Mouse (Mus musculus) thymus, postnatal 36 days (tissue): ENCODE measurements around the gene Tmed8.
"Not testable (repeated sequence)": the region's sequence is repeated elsewhere in the genome, so short reads cannot be mapped to it uniquely, and the experiment has no call there.

ENCODE experiments used
- DNase-seq, 2 experiments: peaks; one replicate each; pipeline ENCODE4 v3.0.0; 2022; ENCODE audit warnings: mixed read lengths in 2 of 2

Tmed8 gene

DNA sequence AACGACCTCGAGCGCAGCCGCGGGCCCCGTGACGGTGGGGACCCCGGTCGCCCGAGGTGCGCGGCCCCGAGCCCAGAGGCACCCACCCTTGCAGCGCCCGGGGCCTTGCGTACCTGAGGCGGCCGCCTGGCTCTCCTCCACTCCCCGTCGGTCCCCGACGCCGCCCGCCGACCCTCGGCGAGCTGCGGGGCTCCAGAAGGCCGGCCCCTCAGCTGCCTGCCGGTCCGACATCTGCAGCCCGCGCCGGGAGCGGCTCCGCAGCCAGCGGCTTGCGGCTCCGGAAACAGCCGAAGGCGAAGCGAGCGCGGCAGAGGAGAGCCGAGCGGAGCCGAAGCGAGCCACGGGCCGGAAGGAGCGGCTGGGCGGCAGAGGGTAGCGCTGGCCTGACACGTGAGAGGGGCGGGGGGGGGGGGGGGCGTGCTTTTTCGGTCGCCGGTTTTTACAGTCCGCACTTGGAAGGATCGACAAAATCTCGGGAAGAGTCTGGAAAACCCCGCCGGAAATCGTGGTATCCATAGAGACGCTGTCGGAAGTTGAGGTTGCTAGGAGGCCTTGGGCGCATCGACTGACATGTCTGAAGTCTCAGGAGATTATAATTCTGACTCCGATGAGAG is at the start of gene Tmed8:
Gene Tmed8, minus strand, starts transcription at position 482 of the 614 bp plus-strand sequence.
- peak; percentile 85 to 90 for DNase-seq

DNA sequence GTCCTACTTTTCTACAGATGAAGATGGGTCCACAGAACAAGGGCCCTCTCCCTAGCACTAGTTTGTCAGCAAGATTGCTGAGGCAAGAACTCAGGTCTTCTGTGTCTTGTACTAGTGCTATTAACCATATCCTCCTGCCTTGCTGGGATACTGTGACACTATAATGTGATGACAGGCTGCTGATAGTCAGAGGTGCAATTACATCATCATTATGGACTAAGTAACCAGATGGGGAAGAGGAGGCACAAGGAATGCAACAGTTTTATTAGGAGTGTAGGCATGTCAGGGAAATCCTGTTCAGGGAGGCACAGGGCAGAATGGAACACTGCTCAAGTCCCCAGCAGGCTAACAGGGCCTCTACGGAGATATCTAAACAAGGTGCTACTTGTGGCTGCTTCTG is 38.4 kb upstream of the Tmed8 start, which contains the start of gene Noxred1:
Gene Noxred1, minus strand, starts transcription at position 101 of the 400 bp plus-strand sequence.
- DNase-seq = no peak

- no peak for DNase-seq
Observed at GRCm38 (mm10) chr12:87236882-87237483, 36.7 kb upstream of the Tmed8 start.

GRCm38 (mm10) chr12:87230379-87230895 is 30.2 kb upstream of the Tmed8 start:
- DNase-seq = no peak

- no peak for DNase-seq
Observed at GRCm38 (mm10) chr12:87229633-87230032, 29.4 kb upstream of the Tmed8 start.

DNA sequence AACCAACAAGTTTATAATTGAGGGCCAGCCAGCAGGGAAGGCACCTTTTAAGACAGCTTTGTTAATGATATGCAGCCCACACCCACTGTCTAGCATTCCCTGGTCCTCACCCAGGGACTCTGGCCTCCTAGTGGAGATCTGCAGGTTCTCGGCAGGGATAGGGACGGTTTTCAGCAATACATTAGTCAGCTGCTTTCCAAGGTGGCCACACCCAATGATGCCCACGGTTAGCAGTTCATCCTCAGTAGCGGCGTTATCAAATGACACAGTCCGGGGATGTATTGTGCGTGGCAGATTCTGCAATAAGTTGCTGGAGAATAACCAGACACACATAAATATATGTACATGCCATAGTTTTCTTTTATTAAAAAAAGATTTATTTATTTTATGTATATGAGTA is 26.5 kb upstream of the Tmed8 start:
- no peak for DNase-seq

DNA sequence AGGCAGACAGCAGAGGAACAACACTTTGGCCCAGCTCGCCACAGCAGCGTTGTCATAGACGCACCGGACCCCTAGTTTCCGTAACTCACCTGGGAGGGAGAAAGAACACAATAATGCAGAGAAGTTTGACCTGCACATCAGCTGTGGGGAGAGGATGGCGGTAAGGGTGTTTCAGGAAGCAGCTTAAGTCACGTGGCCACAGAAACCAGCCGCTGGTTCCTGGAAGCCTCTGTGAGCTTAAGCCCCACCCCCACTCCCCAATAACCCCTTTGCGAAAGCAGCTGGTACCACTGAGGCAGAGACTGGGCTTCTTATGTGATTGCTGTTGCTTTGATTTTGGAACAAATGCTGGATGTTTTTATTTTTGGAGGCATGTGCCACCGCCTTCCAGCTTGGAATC is 24.7 kb upstream of the Tmed8 start:
- no peak for DNase-seq

DNA sequence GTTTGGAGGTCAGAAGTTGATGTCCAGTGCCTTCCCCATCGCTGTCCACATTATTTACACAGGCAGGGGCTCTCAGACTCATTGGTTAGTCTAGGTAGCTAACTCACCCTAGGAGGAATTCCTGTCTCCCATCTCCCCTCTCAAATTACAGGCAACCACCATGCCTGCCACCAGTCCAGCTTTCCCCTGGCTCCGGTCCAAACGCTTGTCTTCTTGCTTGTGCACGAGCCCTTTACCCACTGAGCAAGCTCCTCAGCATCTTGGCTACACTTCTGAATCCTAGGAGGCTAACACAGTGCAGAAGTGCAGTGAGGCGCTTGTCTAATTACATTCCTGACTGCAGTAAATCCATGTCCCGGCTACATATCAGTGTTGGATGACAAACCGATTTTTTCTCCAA is 19.1 kb upstream of the Tmed8 start:
- no peak for DNase-seq

DNA sequence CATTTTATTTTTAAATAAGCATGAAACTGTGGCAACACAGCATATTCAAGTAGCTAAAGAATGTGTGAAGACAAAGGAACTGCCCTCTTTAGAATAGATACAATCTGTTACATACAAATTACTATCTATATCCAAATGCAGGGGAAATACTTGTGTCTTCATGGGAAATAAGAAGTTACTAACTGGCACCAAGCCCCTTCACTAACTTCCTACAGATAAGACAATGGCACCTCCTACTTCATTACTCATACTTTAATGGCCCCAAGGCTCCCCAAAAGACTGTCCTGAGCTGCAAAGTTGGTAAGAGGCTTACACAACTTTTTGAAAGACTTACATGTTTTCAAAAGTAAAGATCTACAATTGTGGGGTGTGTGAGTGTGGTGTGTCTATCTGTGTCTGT is 17.3 kb upstream of the Tmed8 start:
- no peak for DNase-seq

- no peak for DNase-seq
Observed at GRCm38 (mm10) chr12:87216053-87216452, 15.8 kb upstream of the Tmed8 start.

GRCm38 (mm10) chr12:87212844-87213606 is 12.8 kb upstream of the Tmed8 start:
- no peak for DNase-seq

- not testable (repeated sequence) for DNase-seq
Observed at GRCm38 (mm10) chr12:87205789-87206188, 5.5 kb upstream of the Tmed8 start.

DNA sequence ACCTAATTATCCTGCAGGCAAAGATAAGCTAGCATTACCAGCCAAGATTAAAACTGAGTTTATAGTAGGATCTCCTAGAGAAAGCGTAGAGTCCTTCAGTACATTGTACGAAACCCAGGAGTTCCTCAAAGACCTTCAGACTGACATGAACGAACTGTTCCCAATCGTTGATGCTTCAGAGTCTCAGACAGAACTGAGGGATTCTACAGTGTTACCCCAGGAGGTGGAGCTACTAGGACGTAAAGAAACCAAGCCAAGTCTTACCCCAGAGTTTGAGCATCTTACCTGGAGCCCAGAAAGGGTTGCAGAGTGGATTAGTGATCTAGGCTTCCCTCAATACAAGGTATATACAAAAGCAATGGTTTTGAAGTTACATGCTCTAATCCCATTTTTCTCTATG is 1.4 kb upstream of the Tmed8 start:
- DNase-seq = no peak

DNA sequence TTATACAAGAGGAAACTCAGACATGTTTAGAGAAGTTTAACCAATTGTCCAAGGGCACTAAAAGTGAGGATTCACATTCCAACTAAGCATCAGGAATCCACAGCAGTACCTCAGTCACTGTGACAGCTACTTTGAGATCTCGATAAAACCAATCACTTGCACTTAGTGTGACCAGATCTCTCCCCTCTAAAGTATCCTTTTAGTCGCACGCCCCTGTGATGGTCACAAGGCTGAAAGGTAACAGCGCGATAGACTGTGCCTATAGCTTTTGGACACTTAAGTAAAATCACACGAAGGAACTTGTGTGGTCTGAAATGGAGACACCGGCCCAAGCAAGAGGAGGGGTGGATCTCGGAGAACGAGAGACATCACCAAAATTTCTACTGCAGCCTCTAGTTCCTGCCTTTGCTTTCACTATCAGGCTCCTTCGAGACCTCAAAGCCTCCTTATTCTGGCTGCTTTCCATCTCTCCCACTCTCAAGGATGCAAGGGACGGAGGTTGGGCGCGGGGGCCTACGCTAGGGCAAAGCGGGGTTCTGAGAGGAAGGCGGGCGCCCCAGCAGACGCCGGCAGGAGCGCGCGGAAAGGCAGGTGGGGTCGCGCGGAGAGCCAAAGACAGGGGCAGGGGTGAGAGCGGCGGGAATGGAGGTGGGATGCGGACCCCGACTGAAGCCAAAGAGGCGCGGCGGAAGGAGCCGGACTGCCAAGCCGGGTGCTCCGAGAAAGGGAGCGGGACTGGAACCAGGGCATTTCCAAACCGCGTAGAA is 865 bp downstream of the Tmed8 start, which contains the start of gene Samd15:
Gene Samd15, plus strand, starts transcription at position 518 of the 767 bp plus-strand sequence.
- peak in 1 of 2 experiments; percentile 75 for DNase-seq

GRCm38 (mm10) chr12:87198792-87199191 is 1.5 kb downstream of the Tmed8 start:
- no peak for DNase-seq

DNA sequence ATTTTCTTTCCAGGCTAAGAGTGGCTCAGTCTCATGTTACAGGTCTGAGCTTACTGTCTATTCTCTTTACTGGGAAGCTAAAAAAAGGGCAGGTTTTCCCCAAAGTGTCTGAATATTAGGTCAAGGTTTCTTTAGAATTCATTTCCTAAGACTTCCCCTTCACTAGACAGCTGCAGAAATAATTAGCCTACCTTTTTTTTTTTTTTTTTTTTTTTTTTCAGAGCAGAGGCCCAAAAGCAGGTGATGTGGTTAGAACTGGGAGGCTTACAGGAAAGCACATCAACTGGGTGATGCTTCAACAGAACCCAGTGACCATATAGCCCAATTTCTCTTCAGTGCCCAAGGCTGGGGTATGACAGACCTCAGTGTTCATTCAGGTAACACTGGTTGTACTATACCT is 3.9 kb downstream of the Tmed8 start:
- no peak for DNase-seq

- no peak for DNase-seq
Observed at GRCm38 (mm10) chr12:87195069-87195468, 5.2 kb downstream of the Tmed8 start.

GRCm38 (mm10) chr12:87193008-87193407 is 7.2 kb downstream of the Tmed8 start:
- no peak for DNase-seq

DNA sequence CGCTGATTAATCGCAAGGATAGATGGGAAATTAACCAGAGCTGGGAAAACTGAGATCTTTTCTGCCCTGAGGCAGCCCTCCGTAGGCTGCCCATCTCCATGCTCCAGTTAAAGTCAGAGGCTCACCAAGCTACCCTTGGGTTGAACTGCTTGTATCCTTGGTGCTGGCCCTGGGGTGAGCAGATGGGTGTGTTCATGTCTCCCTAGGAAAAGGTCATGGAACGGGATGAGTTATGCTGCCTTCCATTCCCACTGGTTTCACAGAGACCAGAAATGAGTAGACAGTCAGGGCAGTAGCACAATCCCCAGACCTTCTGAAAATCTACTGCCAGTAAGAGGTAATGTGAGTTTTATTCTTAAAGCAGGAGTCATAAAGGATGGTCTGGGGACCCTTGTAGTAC is 22.6 kb downstream of the Tmed8 start:
- DNase-seq = no peak

DNA sequence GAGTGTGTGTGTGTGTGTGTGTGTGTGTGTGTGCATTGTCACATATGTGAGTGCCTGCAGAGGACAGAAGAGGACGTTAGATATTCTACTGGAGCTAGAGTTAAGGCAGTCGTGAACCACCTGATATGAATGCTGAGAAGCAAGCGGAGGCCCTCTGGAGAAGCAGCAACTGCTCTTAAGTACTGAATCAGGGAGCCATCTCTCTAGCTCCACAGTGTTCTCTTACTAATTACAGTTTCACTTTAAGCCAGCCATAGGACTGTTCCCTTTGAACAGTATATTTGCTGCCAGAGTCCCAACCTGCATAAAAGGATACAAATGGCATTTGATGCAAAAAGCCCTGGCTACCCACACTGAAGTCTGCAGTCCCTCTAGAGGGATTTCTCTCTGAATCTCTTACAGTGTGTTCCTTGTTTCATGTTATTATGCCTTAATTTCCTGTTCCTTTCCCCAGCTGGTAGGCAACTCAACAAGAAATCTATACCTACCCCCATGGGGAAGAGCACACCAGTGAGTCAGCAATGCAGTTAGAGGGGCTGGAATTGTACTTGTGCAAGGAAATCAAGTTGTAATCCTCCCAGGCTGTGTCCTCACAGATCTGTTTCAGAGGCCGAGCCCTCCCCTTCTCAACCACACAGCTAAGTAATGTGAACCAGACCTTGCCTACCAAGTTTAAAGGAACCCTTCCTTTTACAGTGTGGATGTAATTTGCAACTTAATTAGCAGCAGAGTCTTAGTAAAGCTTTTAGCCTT is 24.9 kb downstream of the Tmed8 start:
- DNase-seq = no peak

DNA sequence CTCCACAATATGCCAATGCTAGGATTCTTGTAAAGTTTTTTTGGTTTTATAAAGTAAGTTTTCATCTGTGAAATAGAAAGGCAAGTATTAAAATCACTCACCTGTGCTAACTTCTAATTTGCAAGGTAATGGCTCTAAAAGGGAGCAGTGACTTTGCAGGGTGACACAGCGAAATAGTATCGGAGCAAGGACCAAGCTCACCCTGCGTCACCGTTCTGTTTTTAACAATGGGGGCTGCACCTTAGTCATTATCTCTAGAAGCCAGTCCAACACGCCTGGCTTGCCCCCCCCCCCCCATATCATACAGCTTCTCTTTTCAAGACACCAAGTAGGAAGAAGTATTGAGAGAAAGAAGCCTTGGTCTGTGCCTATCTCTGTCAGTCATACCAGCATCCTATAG is 39.4 kb downstream of the Tmed8 start:
- no peak for DNase-seq

DNA sequence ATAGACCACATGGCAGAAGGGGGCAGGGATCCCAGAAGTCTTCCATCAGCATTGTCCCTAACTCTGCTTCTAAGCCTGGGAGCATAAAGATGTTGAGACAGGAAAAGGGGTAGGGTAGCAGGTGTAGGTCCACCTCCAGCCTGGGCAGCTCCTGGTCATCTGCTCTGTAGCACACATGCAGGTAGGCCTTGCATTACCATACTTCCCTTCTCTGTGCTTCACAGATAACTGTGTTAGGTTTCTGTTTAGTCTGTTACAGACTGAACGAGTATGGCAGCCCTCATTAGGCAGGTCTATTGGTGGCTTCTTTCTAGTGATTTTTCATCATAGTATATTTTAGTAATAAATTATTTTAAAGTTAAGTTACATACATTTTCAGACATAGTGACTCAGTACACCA is 39.9 kb downstream of the Tmed8 start:
- no peak for DNase-seq
